Mouse (Mus musculus) forebrain, embryonic 12.5 days (tissue): ENCODE measurements around the gene Ptprm. TPM values are rescaled to one million over a fixed set of nuclear protein-coding genes. Genes with fewer than 3 reads are reported as not detected.

ENCODE experiments used
- ATAC-seq: fragments of 200-750 bp; cut with Nextera tagmentation; 2 replicates; pipeline ENCODE4 v1.8.0; 2017; ENCODE audit warnings: moderate TSS enrichment; ENCODE audit not compliant: low FRiP score
- H3K27ac ChIP-seq: fragments of 300-500 bp; sonication (generic); 2 replicates; pipeline ENCODE4 v1.5.1; 2016; ENCODE audit warnings: mild to moderate bottlenecking
- H3K27me3 ChIP-seq: fragments of 300-500 bp; sonication (generic); 2 replicates; pipeline ENCODE4 v1.6.1; 2016; ENCODE audit warnings: mild to moderate bottlenecking
- H3K36me3 ChIP-seq: fragments of 300-500 bp; sonication (generic); replicated peaks from 2 replicates; pipeline ENCODE4 v1.6.1; 2016; ENCODE audit warnings: mild to moderate bottlenecking
- H3K4me1 ChIP-seq: fragments of 300-500 bp; sonication (generic); 2 replicates; pipeline ENCODE4 v1.6.1; 2016
- H3K4me2 ChIP-seq: fragments of 300-500 bp; sonication (generic); 2 replicates; pipeline ENCODE4 v1.6.1; 2016; ENCODE audit warnings: mild to moderate bottlenecking, moderate library complexity
- H3K4me3 ChIP-seq: fragments of 300-500 bp; sonication (generic); replicated peaks from 2 replicates; pipeline ENCODE4 v1.5.1; 2016; ENCODE audit warnings: mild to moderate bottlenecking
- H3K9ac ChIP-seq: fragments of 300-500 bp; sonication (generic); 2 replicates; pipeline ENCODE4 v1.6.1; 2016; ENCODE audit warnings: mild to moderate bottlenecking
- H3K9me3 ChIP-seq: fragments of 300-500 bp; sonication (generic); 2 replicates; pipeline ENCODE4 v1.6.1; 2016
- WGBS: fragments of 180-500 bp; shearing (Covaris S2); methylation state at CpG from one replicate; pipeline ENCODE4 v1.1.7; 2016; 5-methylcytosine and 5-hydroxymethylcytosine counted together
- polyA plus RNA-seq: library from polyadenylated mRNA; unstranded; fragments of >200 nt; fragmentation: Nextera tagmentation; extraction: Ambion mirVana; gene quantifications from 2 replicates; pipeline ENCODE4 v1.2.1, GENCODE M21; 2016

The Ptprm gene
- polyA plus RNA-seq, 1 experiment from 2014 or later = 8.8 TPM

DNA sequence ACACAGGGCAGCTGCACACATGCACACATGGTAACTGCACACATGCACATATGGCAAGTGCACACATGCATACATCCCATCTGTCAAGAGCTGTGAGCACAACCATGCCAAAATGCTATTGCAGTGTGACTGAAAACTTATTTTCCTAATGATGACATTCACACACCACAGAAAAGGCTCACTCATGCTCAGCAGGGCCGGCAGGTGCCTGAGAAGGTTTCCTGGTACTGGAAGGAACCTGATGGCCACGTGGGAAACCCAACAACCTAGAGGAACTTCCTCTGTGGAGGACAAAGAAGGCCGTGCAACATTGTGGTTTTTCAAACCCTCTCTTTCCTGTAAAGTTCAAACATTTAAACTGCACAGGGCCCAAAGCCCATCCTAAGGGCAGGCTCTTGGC, 241.6 kb downstream of the Ptprm start:
- no peak overlapping the region for H3K27ac ChIP-seq
- no peak overlapping the region for H3K9ac ChIP-seq
- H3K4me3 ChIP-seq = no peak overlapping the region
- no peaks in the 10 kb centered on the region for H3K36me3 ChIP-seq
- H3K9me3 ChIP-seq = no peaks in the 10 kb centered on the region
- ATAC-seq = no peak
- no peaks in the 10 kb centered on the region for H3K4me1 ChIP-seq
- 82% methylated on average over 3 of the region's 3 CpGs for WGBS
- H3K4me2 ChIP-seq = no peak overlapping the region
- H3K27me3 ChIP-seq = no peaks in the 10 kb centered on the region

DNA sequence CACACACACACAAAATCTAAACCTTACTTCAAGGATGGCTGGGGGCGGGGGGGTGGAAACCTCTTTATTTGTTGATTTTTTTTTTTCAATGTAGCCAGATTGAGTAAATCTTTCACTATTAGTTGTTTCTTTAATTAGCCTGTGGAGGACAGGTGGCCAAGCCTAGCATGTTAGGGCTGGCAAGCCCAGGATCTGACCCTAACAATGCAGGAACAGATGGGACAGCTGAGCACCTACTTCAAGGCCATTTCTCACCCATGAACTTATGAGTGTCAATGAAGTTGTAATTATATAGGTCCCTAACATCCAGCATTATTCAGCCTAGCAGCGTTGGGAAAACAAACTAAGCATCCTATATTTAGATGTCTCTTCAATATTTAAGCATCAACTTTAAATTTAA, 248.1 kb downstream of the Ptprm start:
- no peak overlapping the region for H3K4me2 ChIP-seq
- H3K9ac ChIP-seq = no peak overlapping the region
- no peaks in the 10 kb centered on the region for H3K36me3 ChIP-seq
- H3K27me3 ChIP-seq = no peaks in the 10 kb centered on the region
- no peak for ATAC-seq
- H3K4me3 ChIP-seq = no peak overlapping the region
- H3K27ac ChIP-seq = no peak overlapping the region
- H3K9me3 ChIP-seq = no peaks in the 10 kb centered on the region
- no peaks in the 10 kb centered on the region for H3K4me1 ChIP-seq
- WGBS = 84% methylated on average over 2 of the region's 2 CpGs

DNA sequence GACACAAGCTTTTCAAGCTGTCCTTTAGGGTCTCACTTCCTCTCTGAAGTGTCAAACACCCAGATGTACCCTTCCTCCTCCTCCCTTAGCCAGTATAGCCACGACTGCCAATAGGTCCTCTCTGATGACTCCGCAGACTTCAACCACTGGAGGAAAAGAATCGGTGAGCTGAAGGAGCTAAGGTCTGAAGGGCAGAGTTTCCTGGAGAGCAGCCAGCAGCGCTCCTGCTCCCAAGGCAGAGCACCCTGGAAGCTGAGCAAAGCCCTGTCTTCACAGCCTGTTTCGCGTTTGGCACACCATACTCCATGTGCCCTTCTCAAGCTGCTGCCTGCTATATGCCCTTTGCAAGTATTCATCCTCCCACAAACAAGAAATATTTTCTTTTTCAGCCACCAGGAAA, 252.2 kb downstream of the Ptprm start:
- no peaks in the 10 kb centered on the region for H3K9me3 ChIP-seq
- no peak overlapping the region for H3K4me2 ChIP-seq
- H3K9ac ChIP-seq = no peak overlapping the region
- no peaks in the 10 kb centered on the region for H3K4me1 ChIP-seq
- 92% methylated on average over 6 of the region's 6 CpGs for WGBS
- H3K36me3 ChIP-seq = no peaks in the 10 kb centered on the region
- no peaks in the 10 kb centered on the region for H3K27me3 ChIP-seq
- ATAC-seq = no peak
- no peak overlapping the region for H3K4me3 ChIP-seq
- no peak overlapping the region for H3K27ac ChIP-seq

DNA sequence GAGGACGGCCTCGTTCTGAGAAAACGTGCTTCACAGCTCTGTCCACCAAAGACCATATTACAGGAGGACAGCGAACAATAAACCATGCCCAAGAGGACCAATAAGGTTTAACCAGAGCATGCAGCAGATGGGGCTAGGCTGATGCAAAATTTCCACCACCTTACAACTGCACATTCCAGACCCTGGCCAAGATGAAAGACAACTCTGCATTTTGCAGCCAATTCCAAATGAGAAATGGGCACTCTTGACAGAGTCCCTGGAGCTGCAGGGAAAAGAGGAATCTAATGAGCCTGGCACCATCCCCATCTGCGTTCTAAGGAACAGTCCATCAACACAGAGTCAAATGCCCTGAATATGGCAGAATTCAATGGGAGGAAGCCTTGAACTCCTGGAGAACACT, 263.3 kb downstream of the Ptprm start:
- Histone ChIP-seq H3K4me3 (no peak overlapping the region), H3K4me1 (0 out of 2 replicates have a peak, but pooled peaks cover 2% of the 10 kb centered on the region)
- ATAC-seq = no peak

GRCm38 (mm10) chr17:67090153-67090552, 264.1 kb downstream of the Ptprm start:
- Histone ChIP-seq H3K27ac (no peak overlapping the region), H3K4me2 (no peak overlapping the region), H3K27me3 (no peaks in the 10 kb centered on the region; the same call in 1 of the 2 replicates), H3K36me3 (no peaks in the 10 kb centered on the region), H3K9ac (no peak overlapping the region), H3K9me3 (no peaks in the 10 kb centered on the region), H3K4me3 (no peak overlapping the region), H3K4me1 (0 out of 2 replicates have a peak, but pooled peaks cover 2% of the 10 kb centered on the region)
- WGBS = 84% methylated on average over 7 of the region's 7 CpGs
- no peak for ATAC-seq

More for the DNA sequence above, 263.3 kb downstream of the Ptprm start:
- Histone ChIP-seq H3K4me2 (no peak overlapping the region), H3K9ac (no peak overlapping the region), H3K9me3 (no peaks in the 10 kb centered on the region), H3K27me3 (no peaks in the 10 kb centered on the region; the same call in 1 of the 2 replicates), H3K36me3 (no peaks in the 10 kb centered on the region), H3K27ac (no peak overlapping the region)
- WGBS = 60% methylated on average over 5 of the region's 5 CpGs

DNA sequence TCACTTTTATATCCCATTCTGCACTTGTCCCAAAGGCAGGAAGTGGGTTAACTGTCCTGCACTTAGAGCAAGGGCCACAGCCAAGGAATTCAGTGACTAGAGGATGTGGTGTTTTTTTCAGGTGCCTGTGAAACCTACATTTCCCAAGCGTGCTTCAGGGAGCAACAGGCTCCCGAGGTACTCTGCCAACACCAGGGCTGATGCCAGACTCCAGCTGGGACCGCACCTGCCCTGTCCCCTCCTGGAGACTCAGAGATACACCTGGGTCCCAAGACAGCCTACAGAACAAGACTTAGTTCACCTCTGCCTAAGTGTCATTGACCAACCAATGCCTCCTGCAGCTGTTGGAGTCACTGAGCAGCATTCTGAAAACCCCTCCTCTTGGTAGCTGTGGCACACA, 264.6 kb downstream of the Ptprm start:
- Histone ChIP-seq H3K9me3 (no peaks in the 10 kb centered on the region), H3K27me3 (no peaks in the 10 kb centered on the region; the same call in 1 of the 2 replicates), H3K9ac (no peak overlapping the region), H3K27ac (no peak overlapping the region), H3K36me3 (no peaks in the 10 kb centered on the region), H3K4me2 (no peak overlapping the region), H3K4me3 (no peak overlapping the region), H3K4me1 (0 out of 2 replicates have a peak, but pooled peaks cover 2% of the 10 kb centered on the region)
- no peak for ATAC-seq
- WGBS = 90% methylated on average over 3 of the region's 3 CpGs

DNA sequence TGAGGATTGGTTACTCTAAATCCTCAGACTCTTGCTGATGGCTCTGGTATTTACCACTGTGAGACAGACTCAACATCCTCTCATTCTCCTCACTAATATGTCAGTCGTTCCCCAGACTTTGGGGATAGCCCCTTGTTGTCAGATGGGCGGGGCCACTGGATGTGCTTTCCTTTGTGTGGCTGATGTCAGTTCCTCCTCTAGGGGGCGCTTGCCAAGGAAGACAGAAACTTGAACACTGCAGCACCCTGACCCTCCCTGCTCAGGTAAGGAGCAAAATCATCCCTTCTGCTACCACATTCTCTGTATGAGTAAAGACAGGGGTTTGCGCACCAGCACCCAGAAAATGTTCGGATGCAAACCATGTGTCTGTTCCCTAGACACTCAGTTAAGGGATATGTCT, 266.7 kb downstream of the Ptprm start:
- H3K36me3 ChIP-seq = no peaks in the 10 kb centered on the region
- ATAC-seq = no peak
- WGBS = 64% methylated on average over 5 of the region's 5 CpGs

DNA sequence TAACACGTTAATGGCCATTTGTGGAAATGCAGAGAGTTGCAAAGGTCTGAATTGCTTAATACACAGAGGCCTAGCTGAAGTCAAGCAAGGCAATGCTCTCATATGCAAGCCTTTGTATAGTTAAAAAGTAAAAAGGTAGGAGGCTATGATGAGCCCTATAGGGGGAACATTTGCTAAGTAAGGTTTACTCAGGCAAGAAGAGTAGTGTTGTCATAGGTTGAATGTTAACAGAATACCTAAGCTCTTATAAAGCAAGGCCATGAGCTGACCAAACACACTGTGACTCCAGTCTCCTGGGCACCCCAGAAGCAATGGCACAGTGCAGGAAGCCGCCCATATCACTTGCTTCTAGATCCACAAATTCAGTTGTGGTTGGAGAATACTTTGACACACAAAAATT, 267.4 kb downstream of the Ptprm start:
- H3K9ac ChIP-seq = no peak overlapping the region
- no peak overlapping the region for H3K4me2 ChIP-seq
- H3K36me3 ChIP-seq = no peaks in the 10 kb centered on the region
- H3K27me3 ChIP-seq = no peaks in the 10 kb centered on the region
- H3K27ac ChIP-seq = no peak overlapping the region
- no peak for ATAC-seq
- no peaks in the 10 kb centered on the region for H3K9me3 ChIP-seq
- 0 out of 2 replicates have a peak, but pooled peaks cover 2% of the 10 kb centered on the region for H3K4me1 ChIP-seq
- H3K4me3 ChIP-seq = no peak overlapping the region
- 77% methylated on average over 2 of the region's 2 CpGs for WGBS

More for the DNA sequence above, 266.7 kb downstream of the Ptprm start:
- 0 out of 2 replicates have a peak, but pooled peaks cover 2% of the 10 kb centered on the region for H3K4me1 ChIP-seq
- H3K27ac ChIP-seq = no peak overlapping the region
- H3K4me3 ChIP-seq = no peak overlapping the region
- no peaks in the 10 kb centered on the region for H3K9me3 ChIP-seq
- no peaks in the 10 kb centered on the region for H3K27me3 ChIP-seq
- H3K9ac ChIP-seq = no peak overlapping the region
- H3K4me2 ChIP-seq = no peak overlapping the region

DNA sequence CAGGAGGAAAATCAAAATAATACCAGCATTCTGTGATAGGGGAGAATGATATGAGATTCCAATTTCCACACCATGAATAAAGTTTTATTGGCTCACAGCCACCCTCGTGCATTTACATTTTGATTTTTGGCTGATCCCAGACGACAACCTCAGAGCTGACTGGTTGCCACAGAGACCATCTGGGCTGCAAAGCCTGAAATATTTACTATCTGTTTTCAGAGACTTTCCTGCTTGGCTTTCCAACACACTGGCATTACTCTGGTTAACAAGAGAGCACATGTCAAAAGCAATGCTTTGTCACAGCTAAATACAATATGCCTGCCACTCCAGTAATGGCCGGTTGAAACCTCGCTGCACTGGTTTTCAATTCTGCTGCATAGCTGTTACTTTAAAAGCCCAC, 269.8 kb downstream of the Ptprm start:
- Histone ChIP-seq H3K4me3 (no peak overlapping the region), H3K27me3 (no peaks in the 10 kb centered on the region), H3K4me1 (no peaks in the 10 kb centered on the region), H3K27ac (no peak overlapping the region), H3K9ac (no peak overlapping the region), H3K9me3 (no peaks in the 10 kb centered on the region), H3K36me3 (no peaks in the 10 kb centered on the region), H3K4me2 (no peak overlapping the region)
- no peak for ATAC-seq
- WGBS = 63% methylated on average over 4 of the region's 4 CpGs

DNA sequence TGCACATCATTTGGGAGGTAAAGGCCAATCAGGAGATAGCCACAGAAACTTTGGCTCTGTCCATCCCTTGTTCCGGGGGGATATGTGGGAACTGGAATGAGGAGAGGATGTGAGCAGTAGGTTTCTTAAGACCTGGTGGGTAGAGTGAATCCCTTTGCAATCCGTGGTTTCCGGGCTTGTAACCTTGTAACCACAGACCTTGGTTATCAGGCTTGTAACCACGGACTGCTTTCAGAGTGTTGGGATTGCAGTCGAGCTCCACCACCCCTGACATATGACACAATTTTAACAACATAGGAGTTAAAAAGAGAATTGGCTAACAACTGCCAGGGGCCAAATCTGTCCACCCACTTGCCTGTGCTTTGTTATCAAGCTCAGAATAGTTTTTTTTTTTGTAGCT, 270.2 kb downstream of the Ptprm start:
- 80% methylated on average over 5 of the region's 5 CpGs for WGBS
- no peak overlapping the region for H3K27ac ChIP-seq
- ATAC-seq = no peak
- no peak overlapping the region for H3K4me2 ChIP-seq
- no peaks in the 10 kb centered on the region for H3K9me3 ChIP-seq
- no peaks in the 10 kb centered on the region for H3K27me3 ChIP-seq
- no peaks in the 10 kb centered on the region for H3K4me1 ChIP-seq
- no peak overlapping the region for H3K9ac ChIP-seq
- no peak overlapping the region for H3K4me3 ChIP-seq
- H3K36me3 ChIP-seq = no peaks in the 10 kb centered on the region

DNA sequence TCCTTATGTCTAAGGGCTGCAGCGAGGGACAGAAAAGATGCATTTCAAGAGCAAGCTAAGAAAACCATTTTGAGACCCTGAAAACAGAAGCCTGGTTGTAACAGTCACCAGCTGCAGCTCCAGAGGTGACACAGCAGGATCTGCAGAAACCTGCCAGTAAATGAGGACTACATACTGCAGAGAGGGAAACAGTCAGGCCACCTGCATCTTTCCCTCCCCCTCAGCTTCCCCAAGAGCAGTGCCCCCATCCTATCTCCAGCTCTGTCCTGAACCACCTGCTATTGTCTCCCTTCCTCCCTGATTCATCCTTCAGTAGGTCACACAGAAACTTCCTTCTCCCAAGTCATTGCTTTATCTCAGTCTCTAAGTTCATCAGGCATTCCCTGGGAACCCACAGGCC, 274.7 kb downstream of the Ptprm start:
- H3K4me2 ChIP-seq = no peak overlapping the region
- no peak overlapping the region for H3K9ac ChIP-seq
- no peaks in the 10 kb centered on the region for H3K36me3 ChIP-seq
- no peaks in the 10 kb centered on the region for H3K4me1 ChIP-seq
- 82% methylated on average over 1 of the region's 1 CpGs for WGBS
- no peak overlapping the region for H3K27ac ChIP-seq
- no peak for ATAC-seq
- H3K4me3 ChIP-seq = no peak overlapping the region
- no peaks in the 10 kb centered on the region for H3K9me3 ChIP-seq
- no peaks in the 10 kb centered on the region for H3K27me3 ChIP-seq

DNA sequence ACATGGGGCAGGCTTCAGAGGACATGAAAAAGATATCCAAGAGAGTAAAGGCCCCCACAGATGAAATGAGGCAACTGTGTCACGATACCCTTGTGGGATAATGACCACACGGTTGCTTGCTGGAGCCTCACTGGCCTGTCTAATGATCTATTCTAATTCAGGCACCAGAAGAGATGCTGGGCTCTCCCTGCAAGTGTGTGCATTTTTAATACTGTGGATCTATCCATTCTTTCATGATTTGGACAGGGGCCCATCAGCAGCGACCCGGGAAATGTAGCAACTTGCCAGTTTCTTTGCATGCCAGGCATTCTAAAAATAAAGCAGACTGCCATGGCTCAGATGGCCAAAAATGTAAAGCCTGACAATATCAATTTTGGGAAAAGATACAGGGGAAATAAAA, 280.7 kb downstream of the Ptprm start:
- no peak overlapping the region for H3K4me2 ChIP-seq
- H3K27ac ChIP-seq = no peak overlapping the region
- no peaks in the 10 kb centered on the region for H3K9me3 ChIP-seq
- no peak for ATAC-seq
- H3K4me3 ChIP-seq = no peak overlapping the region
- H3K9ac ChIP-seq = no peak overlapping the region
- no peaks in the 10 kb centered on the region for H3K27me3 ChIP-seq
- H3K4me1 ChIP-seq = peaks cover 6% of the 10 kb centered on the region; the same call in 1 of the 2 replicates
- no peaks in the 10 kb centered on the region for H3K36me3 ChIP-seq
- WGBS = 69% methylated on average over 4 of the region's 4 CpGs

DNA sequence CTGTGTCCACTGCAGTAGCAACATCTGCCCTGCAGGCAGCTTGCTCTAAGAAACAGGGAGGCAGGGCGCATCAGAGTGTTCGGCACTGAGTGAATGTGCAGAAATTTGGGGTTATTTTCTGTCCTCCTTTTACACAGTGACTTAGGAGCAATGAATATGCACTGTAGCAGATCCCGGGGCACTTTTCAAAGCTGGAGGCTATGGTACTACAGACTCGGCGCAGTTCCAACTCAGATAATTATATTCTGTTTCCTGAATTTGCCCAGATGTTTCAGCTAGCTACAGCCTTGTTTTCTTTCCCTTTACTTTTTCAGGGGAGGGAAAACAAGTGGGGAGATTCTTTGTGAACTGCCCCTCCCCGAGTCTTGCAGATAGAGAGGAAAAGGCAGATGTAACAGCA, 281.1 kb downstream of the Ptprm start:
- H3K27ac ChIP-seq = no peak overlapping the region

More for the DNA sequence above, 281.1 kb downstream of the Ptprm start:
- H3K9me3 ChIP-seq = no peaks in the 10 kb centered on the region
- 82% methylated on average over 6 of the region's 6 CpGs for WGBS
- no peak overlapping the region for H3K4me3 ChIP-seq
- no peak overlapping the region for H3K9ac ChIP-seq
- H3K4me2 ChIP-seq = no peak overlapping the region
- no peaks in the 10 kb centered on the region for H3K27me3 ChIP-seq
- H3K4me1 ChIP-seq = peaks cover 6% of the 10 kb centered on the region; the same call in 1 of the 2 replicates
- no peaks in the 10 kb centered on the region for H3K36me3 ChIP-seq
- no peak for ATAC-seq
